Mouse (Mus musculus) 416B (cell line): Measurements from ENCODE around the gene Eef1akmt2.

Source experiments
- DNase-seq: peaks from one replicate; pipeline ENCODE4 v3.0.0; 2011; ENCODE audit warnings: low read depth

Eef1akmt2 gene

DNA sequence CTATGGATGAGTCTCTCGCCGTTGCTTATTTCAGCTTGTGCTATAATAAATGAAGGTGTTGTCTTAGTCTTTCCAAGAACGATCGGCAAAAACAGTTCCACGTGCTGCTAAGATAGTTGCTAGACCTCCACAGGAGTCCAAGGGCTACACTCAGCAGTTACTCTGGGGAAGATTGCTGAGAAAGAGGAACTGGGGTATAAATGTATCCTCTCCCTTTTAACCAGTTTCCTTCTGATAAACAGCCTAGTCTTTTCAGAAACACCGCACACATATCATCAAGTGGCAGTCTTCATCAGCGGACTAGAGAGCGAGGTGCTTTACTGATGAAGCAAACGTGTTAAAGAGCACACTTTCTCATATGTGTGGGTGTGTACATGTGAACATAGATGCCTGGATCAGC is 13.8 kb upstream of the Eef1akmt2 start:
- no peak for DNase-seq

DNA sequence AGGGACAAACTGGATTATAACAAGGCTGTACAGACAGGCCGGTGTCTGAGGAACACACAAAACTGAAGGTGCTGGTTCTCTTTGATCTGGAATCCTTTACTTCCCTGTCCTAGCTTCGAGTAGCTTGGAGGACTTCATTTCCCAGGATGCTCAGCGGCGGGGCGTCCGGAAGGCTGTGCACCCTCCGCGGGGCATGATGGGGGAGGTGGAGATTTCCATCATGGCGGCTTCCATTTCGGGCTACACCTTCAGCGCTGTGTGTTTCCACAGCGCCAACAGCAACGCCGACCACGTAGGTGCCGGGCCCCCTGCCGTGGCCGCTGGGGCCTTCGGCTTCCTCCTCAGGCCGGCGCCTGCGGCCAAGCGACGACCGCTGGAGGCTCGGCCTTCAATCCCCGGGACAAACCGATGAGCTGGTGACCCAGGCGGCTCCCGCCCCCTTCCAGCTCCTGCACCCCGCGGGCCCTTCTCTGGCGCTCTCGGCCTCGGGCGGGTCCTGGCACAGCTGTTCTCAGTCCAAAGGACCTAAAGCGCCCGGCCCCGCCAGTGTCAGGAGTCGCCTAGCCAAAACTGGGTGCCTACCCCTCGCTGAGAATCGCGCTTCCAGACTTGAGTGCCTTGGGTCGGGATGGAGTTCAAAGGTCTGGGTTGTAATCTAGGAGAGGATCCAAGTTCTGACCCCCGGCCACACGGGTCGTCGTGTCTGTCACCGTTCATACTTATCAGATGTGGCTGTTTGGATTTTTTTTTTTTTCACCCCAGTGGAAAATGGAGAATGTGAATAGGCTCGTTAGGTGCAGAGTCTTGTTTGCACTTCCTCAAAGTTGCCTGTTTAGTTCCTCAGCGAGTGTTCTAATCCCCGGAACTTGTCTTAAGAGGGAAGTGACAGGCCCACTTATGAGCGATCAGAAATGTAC is 6.8 kb upstream of the Eef1akmt2 start, which contains the start of gene Abraxas2:
Gene Abraxas2, plus strand, starts transcription at position 184 of the 917 bp plus-strand sequence.
- peak; percentile 91 for DNase-seq

DNA sequence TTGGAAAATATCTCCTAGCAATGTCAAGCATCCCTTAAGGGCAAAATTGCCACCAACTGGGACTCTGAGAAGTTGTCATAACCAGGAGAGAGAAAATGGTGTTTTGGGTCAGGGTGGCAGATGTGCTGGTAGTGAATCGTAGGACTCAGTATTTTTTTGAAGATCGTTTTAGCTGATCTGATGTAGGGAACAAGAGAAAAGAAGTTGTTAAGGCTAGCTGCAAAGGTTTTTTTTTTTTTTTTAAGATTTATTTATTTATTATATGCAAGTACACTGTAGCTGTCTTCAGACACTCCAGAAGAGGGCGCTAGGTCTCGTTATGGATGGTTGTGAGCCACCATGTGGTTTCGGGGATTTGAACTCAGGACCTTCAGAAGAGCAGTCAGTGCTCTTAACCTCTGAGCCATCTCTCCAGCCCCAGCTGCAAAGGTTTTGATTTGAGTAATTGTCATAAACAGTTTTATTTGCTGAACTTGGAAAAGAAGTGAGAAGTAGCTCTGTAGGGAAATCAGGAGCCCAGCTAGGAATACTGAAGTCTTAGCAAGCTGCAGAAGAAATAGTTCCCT is 5.7 kb upstream of the Eef1akmt2 start:
- DNase-seq, result peak; percentile 69

DNA sequence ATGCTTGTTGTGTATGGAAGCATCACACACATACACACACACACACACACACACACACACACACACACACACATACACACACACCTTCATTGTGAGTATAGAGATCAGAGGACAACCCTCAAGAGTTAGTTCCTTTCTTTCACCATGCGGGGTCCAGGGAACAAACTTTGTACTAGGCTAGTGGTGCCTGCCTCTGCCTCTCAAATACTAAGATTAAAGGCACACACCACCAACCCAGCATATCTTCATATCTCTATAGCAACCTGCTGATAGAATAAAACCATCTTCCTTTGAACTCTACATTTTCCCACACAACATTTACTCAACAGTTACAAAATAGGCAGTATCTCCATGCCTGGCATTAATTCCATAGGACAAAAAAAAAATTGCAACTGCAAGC is 3.6 kb upstream of the Eef1akmt2 start:
- no peak for DNase-seq

- DNase-seq, result no peak
Observed at GRCm38 (mm10) chr7:132853946-132854345, 1.5 kb upstream of the Eef1akmt2 start.

- no peak for DNase-seq
Observed at GRCm38 (mm10) chr7:132853361-132853760, 888 bp upstream of the Eef1akmt2 start.

DNA sequence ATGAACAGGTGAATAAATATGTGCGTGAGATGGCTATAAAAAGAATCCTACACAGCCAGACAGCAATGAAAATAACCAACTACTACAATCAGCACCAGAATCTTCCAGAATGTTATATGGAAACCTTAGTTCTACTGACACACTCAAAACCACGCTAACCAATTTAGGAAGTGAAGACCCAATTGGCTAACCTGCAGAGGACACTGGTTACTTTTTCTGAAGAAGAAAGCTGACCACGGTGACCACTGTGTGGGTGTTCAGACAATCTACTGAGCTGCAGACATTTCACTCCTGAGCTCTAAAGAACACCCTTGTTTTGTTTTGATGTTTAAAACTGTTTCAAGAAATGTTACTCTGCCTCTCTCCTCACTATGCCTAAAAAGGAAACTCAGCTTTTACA is 9.3 kb downstream of the Eef1akmt2 start:
- DNase-seq, result peak; percentile 89

DNA sequence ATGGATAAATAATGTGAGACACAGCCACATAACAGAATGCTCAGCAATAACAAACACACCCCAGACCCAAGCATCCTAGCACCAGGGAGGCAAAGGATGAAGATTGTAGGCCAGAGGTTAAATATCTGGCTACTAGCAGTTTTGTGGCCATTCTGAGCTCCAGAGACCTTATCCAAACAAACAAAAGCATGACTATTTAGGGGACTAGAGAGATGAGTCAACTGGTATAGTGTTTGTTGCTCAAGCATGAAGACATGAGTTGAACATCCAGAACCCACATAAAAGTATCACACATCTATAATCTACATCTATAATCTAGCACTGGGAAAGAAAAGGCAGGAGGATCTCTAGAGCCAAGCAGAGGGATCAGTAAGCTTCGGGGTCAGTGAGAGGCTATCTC is 10.0 kb downstream of the Eef1akmt2 start:
- DNase-seq, result no peak

DNA sequence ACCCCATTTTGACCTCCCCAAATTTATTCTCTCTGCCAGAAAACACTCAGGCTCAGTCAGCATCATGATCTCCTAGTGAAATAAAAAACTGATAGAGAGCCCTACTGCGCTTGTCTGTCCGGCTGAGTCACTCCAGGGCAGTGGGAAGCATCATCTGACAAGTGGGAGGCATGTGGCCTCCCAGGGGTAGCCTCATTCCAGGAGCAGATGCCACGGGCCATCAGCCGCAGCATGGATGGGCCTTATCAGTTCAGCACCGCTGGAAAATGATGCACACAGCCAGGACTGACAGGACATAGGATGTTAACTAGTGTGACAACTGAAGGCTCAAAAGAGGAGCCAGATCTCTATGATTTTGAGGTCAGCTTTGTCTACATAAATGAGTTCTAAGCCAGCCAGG is 11.2 kb downstream of the Eef1akmt2 start:
- no peak for DNase-seq

GRCm38 (mm10) chr7:132830955-132831354 is 21.5 kb downstream of the Eef1akmt2 start:
- DNase-seq, result no peak

DNA sequence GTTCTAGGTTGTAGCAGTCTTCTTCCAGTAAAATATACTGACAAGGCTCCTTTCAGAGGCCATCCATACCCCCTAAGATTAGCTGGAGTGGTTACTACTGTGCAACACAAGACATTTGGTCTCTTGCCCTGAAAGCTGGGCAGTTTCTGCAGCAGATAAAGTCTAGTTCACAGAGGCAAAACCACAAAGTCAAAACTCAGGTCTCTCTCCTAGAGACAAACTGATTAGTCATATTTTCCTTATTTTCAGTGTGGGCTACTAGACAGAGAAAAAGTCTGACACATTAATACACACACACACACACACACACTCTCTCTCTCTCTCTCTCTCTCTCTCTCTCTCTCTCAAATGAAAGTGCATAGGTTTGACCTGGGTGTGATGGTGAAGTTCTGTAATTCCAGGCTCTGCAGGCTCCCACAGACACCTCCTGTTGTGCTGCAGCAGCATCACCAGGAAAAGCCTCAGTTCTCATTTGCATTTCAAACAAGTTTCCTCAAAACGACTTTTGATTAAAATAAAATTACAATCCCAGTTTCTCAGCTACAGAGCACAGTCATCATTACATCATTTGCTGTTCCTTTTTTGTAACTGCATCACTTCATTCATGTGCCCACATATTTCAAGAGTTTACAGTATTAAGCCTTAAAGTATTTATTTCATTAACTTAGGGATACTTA is 28.0 kb downstream of the Eef1akmt2 start:
- peak; percentile 93 for DNase-seq

- DNase-seq, result no peak
Observed at GRCm38 (mm10) chr7:132823832-132824231, 28.6 kb downstream of the Eef1akmt2 start.

- no peak for DNase-seq
Observed at GRCm38 (mm10) chr7:132820692-132821091, 31.8 kb downstream of the Eef1akmt2 start.

- DNase-seq, result no peak
Observed at GRCm38 (mm10) chr7:132817056-132817455, 35.4 kb downstream of the Eef1akmt2 start.

DNA sequence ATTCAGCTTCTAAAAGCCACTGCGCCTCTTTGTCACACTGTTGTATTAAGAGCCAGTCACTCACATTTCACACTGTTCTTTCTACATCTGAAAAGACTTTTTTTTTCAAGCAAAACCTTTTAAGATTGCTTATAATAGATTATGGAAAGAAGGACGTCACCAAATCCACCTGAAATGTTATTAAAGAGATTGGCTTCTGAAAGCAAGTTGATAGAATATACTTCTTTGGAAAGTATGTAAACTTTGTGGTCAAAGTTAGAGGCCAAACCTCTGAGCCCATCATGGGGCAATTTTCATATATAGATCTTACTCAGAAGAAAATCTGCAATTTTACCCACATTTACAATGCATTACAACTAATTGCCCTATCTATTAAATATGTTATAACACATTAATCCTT is 35.9 kb downstream of the Eef1akmt2 start:
- DNase-seq, result no peak

DNA sequence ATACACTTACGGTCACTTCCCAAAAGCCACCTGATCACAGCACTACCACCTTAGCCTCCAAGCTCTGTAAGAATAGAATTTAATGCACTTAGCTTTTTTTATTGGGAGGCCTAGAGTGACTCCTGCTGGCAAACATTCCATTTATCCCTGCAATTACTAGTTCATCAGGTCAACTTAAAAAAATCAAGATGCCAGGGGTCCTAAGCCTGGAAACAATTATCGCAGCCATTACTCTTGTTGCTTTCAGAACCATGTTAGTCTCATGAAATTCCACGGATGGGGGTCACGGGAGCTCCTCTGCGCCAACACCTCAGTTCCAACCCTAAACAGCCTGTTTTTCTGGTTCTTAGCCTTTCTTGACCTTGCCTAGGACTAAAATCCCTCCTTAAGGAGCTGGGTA is 37.4 kb downstream of the Eef1akmt2 start:
- DNase-seq, result peak; percentile 35

- DNase-seq, result peak; percentile 54
Observed at GRCm38 (mm10) chr7:132814089-132814450, 38.4 kb downstream of the Eef1akmt2 start.

DNA sequence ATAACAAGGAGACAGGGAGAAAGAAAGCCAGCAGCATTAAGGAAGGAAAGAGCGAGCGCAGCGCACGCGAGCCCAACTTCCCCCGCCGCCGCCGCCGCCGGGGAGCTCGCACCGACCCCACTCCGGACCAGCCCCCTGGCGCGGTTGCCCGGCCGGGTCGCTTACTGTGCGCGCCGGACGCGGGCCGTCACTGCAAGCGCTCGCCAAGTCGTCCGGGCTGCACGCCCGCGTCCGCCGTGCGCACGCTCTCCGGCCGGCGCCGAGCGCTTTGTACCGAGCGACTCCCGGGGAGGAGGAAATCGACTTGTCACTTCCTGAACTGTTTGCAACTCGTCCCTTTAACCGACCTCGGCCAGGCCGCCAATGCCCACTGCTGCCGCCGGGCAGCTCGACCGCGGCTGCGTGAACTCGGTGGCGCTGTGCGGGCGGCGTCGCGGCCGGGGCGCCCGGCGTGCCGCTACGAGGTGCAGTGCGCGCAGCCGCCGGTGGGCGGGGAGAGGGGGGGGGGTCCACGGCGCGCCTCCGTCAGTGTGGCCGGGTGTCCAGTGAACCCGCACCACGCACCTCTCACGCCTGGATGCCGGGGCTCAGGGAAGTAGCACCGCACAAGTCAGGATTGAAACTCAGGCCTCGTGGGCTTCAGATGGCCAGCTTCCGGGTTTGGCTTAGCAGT is 38.9 kb downstream of the Eef1akmt2 start, which contains the start of gene Fam53b:
Gene Fam53b, minus strand, starts transcription at position 471 of the 673 bp plus-strand sequence.
- peak; percentile 77 for DNase-seq

DNA sequence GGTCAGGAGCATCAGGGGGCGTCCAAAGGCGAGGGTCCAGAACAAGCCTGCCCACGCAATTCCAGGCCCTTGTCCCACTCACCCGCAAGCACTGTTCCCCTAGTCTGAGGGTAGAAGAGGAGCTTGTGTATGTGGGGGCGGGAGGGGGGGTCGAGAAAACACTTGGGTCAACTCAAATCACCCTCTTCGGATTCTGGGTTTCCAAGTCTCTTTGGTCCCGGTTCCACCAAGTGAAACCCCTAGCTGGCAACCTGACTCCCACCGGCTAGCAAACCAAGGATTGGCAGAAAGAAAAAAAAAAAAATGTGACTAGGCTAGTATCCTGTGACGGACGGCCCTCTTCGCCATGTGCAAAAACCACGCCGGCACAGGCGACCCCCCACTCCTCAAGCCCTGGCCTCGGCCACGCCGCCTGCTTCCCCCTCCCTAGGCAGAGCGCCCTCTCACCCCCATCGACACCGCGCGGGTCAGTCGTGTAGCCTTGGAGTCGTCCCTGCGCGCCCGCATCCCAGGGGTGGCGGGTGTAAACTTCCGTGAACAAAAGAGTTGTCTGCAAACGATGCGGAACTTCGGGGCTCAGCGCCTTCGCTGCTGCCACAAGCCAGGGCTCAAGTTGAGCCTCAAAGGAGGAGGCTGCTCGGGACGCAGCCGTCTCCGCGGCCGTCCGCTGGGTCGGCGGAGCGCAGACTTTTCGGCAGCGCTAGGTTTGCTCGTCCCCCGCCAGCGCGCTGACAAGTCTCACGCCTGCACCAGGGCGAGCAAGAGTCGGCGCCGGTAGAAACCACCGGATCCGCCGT is 39.7 kb downstream of the Eef1akmt2 start:
- peak; percentile 63 for DNase-seq

DNA sequence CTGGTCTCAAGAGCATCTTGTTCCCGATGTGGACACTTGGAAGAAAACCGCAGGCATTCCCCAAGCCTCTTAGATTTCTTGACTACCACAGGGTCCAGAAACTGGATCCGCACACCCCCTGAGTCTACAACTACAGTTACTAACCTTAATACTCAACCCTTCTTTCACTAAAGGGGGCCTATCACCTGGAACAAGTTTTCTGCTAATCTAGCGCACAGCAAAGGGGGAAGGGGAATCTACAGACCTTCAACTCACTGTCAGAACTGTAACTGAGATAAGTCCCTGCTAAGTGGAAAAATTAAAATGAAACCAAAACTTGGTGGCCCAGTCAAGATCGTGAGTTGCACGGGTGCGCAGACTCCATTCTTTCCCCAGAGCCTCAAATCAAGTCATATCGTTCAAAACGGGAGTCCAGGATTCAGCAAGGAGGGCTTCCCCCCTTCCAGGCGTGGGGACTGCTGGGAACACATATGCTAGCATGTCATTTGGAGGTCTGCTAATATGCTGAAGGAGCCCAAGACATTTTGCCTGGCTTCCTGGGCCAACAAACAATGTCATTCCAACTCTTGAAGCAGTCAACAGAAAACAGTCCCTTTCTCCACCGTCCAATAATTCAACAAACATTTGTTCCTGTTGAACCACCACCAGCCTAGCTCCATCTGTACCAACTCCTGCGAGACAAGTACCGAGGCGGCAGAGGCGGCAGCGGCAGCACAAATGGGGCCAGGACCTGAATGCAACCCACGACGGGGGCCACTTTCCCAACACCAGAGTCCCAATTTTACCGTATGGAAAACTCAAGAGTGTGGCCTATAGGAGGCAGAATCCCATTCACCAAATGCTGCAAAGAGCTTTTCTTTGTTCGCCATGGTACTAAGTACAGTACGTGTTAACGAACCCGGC is 40.5 kb downstream of the Eef1akmt2 start:
- DNase-seq, result peak; percentile 65
